In the genomic region with DNA sequence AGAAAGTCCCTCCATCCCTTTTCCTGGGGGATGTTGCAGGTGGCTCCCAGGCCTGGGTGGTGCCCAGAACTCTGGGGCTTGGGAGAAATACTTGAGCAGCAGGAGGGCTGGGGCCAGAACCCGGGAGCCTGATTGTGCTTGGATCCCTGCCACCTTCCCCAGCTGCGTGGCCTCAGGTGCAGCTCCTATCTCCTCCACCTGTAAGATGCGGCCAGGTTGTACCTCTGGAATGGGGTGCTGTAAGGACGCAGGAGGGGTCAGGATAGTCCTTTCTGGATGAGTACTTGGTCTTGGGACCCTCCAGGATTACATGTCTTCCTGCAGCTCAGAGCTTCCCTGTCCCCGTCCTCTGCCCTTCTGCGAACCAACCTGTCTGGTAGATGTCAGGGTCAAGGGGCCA, we compare ENCODE assay signal across 10 mouse cellular contexts. TPM values are rescaled to one million over a fixed set of nuclear protein-coding genes. Genes with fewer than 3 reads are reported as not detected.
DNase-seq lines count a peak whose midpoint lies in the region; ATAC-seq and TF ChIP-seq lines count a peak whose summit lies in the region.
"Had no signal": no experiment of that assay in that cellular context is flagged by ENCODE, and none has a peak within 500 bp of the region (broad histone marks: within the 10 kb centered on the region; RNA-seq: fewer than 3 reads in every experiment).

No protein-coding gene starts in this region.

- peak overlapping the region; percentile 83 for H3K4me2 ChIP-seq in forebrain, embryonic 13.5 days
- no peak overlapping the region for H3K4me2 ChIP-seq in forebrain, embryonic 11.5 days (ENCODE audit: low read depth, low read length, severe bottlenecking)
- H3K4me2 ChIP-seq in kidney, embryonic 15.5 days: peak overlapping the region; percentile 73
- peak overlapping the region; percentile 78 for H3K4me2 ChIP-seq in heart, embryonic 16.5 days (ENCODE audit: low read depth, low read length)
- H3K4me2 ChIP-seq in midbrain, embryonic 15.5 days: peak overlapping the region; percentile 80; the same call in 1 of the 2 replicates

- no peaks in the 10 kb centered on the region for H3K27me3 ChIP-seq in forebrain, embryonic 13.5 days
- H3K27me3 ChIP-seq in forebrain, embryonic 11.5 days (ENCODE audit: control insufficient read depth, insufficient read depth, low read length): no peaks in the 10 kb centered on the region
- no peaks in the 10 kb centered on the region for H3K27me3 ChIP-seq in kidney, embryonic 15.5 days
- H3K27me3 ChIP-seq in heart, embryonic 16.5 days (ENCODE audit: control insufficient read depth, insufficient read depth, low read length): no peaks in the 10 kb centered on the region
- no peaks in the 10 kb centered on the region for H3K27me3 ChIP-seq in midbrain, embryonic 15.5 days (replicated peaks)
- H3K27me3 ChIP-seq: embryonic facial prominence, embryonic 15.5 days; Patski had no signal

- no peak for ATAC-seq in forebrain, embryonic 13.5 days
- no peak for ATAC-seq in forebrain, embryonic 11.5 days (replicated peaks; ENCODE audit: low FRiP score)
- ATAC-seq in kidney, embryonic 15.5 days (replicated peaks; ENCODE audit: low FRiP score): no peak
- no peak for ATAC-seq in heart, embryonic 16.5 days (replicated peaks; ENCODE audit: extremely low read depth, insufficient read depth, low FRiP score)
- no peak for ATAC-seq in midbrain, embryonic 15.5 days (replicated peaks)
- ATAC-seq: Patski had no signal

- H3K9me3 ChIP-seq in forebrain, embryonic 13.5 days (replicated peaks): no peaks in the 10 kb centered on the region
- H3K9me3 ChIP-seq in forebrain, embryonic 11.5 days (ENCODE audit: control insufficient read depth, low read length): no peaks in the 10 kb centered on the region
- no peaks in the 10 kb centered on the region for H3K9me3 ChIP-seq in kidney, embryonic 15.5 days (replicated peaks)
- H3K9me3 ChIP-seq in heart, embryonic 16.5 days (replicated peaks; ENCODE audit: control insufficient read depth, low read length): no peaks in the 10 kb centered on the region
- H3K9me3 ChIP-seq in midbrain, embryonic 15.5 days: no peaks in the 10 kb centered on the region
- H3K9me3 ChIP-seq: embryonic facial prominence, embryonic 15.5 days had no signal

- peak overlapping the region; percentile 98; the same call in 1 of the 2 replicates for H3K4me3 ChIP-seq in forebrain, embryonic 13.5 days
- H3K4me3 ChIP-seq in forebrain, embryonic 11.5 days (ENCODE audit: low read depth, low read length): no peak overlapping the region
- peak overlapping the region; percentile 95 for H3K4me3 ChIP-seq in kidney, embryonic 15.5 days (replicated peaks)
- peak overlapping the region; percentile 92 for H3K4me3 ChIP-seq in heart, embryonic 16.5 days (ENCODE audit: low read length)
- no peak overlapping the region for H3K4me3 ChIP-seq in midbrain, embryonic 15.5 days
- H3K4me3 ChIP-seq in layer of hippocampus, adult 2 months: no peak overlapping the region

- 72% methylated on average over 6 of the region's 6 CpGs for WGBS in forebrain, embryonic 13.5 days
- 80% methylated on average over 6 of the region's 6 CpGs for WGBS in forebrain, embryonic 11.5 days
- WGBS in kidney, embryonic 15.5 days: 66% methylated on average over 6 of the region's 6 CpGs
- 65% methylated on average over 6 of the region's 6 CpGs for WGBS in heart, embryonic 16.5 days
- 71% methylated on average over 6 of the region's 6 CpGs for WGBS in midbrain, embryonic 15.5 days

- H3K9ac ChIP-seq in forebrain, embryonic 13.5 days: peak overlapping the region; percentile 96
- no peak overlapping the region; the same call in 1 of the 2 replicates for H3K9ac ChIP-seq in forebrain, embryonic 11.5 days (ENCODE audit: low read length)
- H3K9ac ChIP-seq in kidney, embryonic 15.5 days: no peak overlapping the region
- peak overlapping the region; percentile 99 for H3K9ac ChIP-seq in heart, embryonic 16.5 days (ENCODE audit: low read length)
- H3K9ac ChIP-seq in midbrain, embryonic 15.5 days: no peak overlapping the region
- H3K9ac ChIP-seq: embryonic facial prominence, embryonic 15.5 days had no signal

- TF ChIP-seq CTCF in layer of hippocampus, adult 2 months (conservative IDR thresholded peaks at IDR 0.05): no peak

- peaks cover 60% of the 10 kb centered on the region for H3K4me1 ChIP-seq in forebrain, embryonic 13.5 days
- H3K4me1 ChIP-seq in forebrain, embryonic 11.5 days (replicated peaks; ENCODE audit: control insufficient read depth, insufficient read depth, low read length): peaks cover 25% of the 10 kb centered on the region
- peaks cover 67% of the 10 kb centered on the region for H3K4me1 ChIP-seq in kidney, embryonic 15.5 days
- H3K4me1 ChIP-seq in heart, embryonic 16.5 days (ENCODE audit: control insufficient read depth, insufficient read depth, low read length): peaks cover 65% of the 10 kb centered on the region
- H3K4me1 ChIP-seq in midbrain, embryonic 15.5 days: peaks cover 44% of the 10 kb centered on the region

- no peak overlapping the region for H3K27ac ChIP-seq in forebrain, embryonic 13.5 days
- H3K27ac ChIP-seq in forebrain, embryonic 11.5 days (ENCODE audit: low read depth, low read length): no peak overlapping the region
- 0 out of 2 replicates have a peak overlapping the region, but pooled peaks have one; percentile 97 for H3K27ac ChIP-seq in kidney, embryonic 15.5 days
- H3K27ac ChIP-seq in heart, embryonic 16.5 days (ENCODE audit: low read length): peak overlapping the region; percentile 98; the same call in 1 of the 2 replicates
- no peak overlapping the region for H3K27ac ChIP-seq in midbrain, embryonic 15.5 days
- no peak overlapping the region for H3K27ac ChIP-seq in layer of hippocampus, adult 2 months

- H3K36me3 ChIP-seq in forebrain, embryonic 13.5 days (ENCODE audit: poor library complexity, severe bottlenecking): peaks cover 34% of the 10 kb centered on the region
- no peaks in the 10 kb centered on the region; the same call in 1 of the 2 replicates for H3K36me3 ChIP-seq in forebrain, embryonic 11.5 days (ENCODE audit: control insufficient read depth, insufficient read depth, low read length)
- peaks cover 40% of the 10 kb centered on the region for H3K36me3 ChIP-seq in kidney, embryonic 15.5 days
- no peaks in the 10 kb centered on the region for H3K36me3 ChIP-seq in heart, embryonic 16.5 days (ENCODE audit: control insufficient read depth, insufficient read depth)
- H3K36me3 ChIP-seq in midbrain, embryonic 15.5 days (replicated peaks): no peaks in the 10 kb centered on the region

- DNase-seq in forebrain, embryonic 11.5 days (ENCODE audit: low spot score): no peak
- DNase-seq in kidney, postnatal 36 days: no peak
- no peak for DNase-seq in adrenal gland, postnatal 36 days
- no peak for DNase-seq in layer of hippocampus, adult 2 months (ENCODE audit: low spot score in 2 of 2)

RNA-seq across cellular contexts. Expression of gene Bri3, which starts 15.0 kb away (rescaled TPM):
- polyA plus RNA-seq in forebrain, embryonic 13.5 days (2015; fragmentation: Nextera tagmentation; extraction: Ambion mirVana): 117 and 128 TPM in 2 replicates
- polyA plus RNA-seq in forebrain, embryonic 11.5 days (2014; fragmentation: Nextera tagmentation; extraction: Ambion mirVana): 128 and 136 TPM in 2 replicates
- polyA plus RNA-seq in kidney, embryonic 15.5 days (2015; fragmentation: Nextera tagmentation; extraction: Ambion mirVana): 123 and 129 TPM in 2 replicates
- polyA plus RNA-seq in heart, embryonic 16.5 days (2015; fragmentation: Nextera tagmentation; extraction: Ambion mirVana): 144 and 169 TPM in 2 replicates
- 108 and 113 TPM in 2 replicates for polyA plus RNA-seq in midbrain, embryonic 15.5 days (2015; fragmentation: Nextera tagmentation; extraction: Ambion mirVana)
- total RNA-seq in adrenal gland, postnatal 36 days (2021): 100 to 1,000 TPM; 115 to 151 TPM
- 10 to 100 TPM; 64.7 to 65.3 TPM for total RNA-seq in layer of hippocampus, adult 2 months (2021)

RNA-seq across cellular contexts. Expression of gene Tecpr1, which starts 35.8 kb away (rescaled TPM):
- polyA plus RNA-seq in forebrain, embryonic 13.5 days (2015; fragmentation: Nextera tagmentation; extraction: Ambion mirVana): 37.9 and 39.7 TPM in 2 replicates
- polyA plus RNA-seq in forebrain, embryonic 11.5 days (2014; fragmentation: Nextera tagmentation; extraction: Ambion mirVana): 17.5 and 20.1 TPM in 2 replicates
- polyA plus RNA-seq in kidney, embryonic 15.5 days (2015; fragmentation: Nextera tagmentation; extraction: Ambion mirVana): 22.4 and 23.6 TPM in 2 replicates
- 18.3 and 19.7 TPM in 2 replicates for polyA plus RNA-seq in heart, embryonic 16.5 days (2015; fragmentation: Nextera tagmentation; extraction: Ambion mirVana)
- 53.6 and 56.0 TPM in 2 replicates for polyA plus RNA-seq in midbrain, embryonic 15.5 days (2015; fragmentation: Nextera tagmentation; extraction: Ambion mirVana)
- 100 to 1,000 TPM in 1 of 2 experiments, 10 to 100 TPM in 1; 92.8 to 111 TPM for total RNA-seq in adrenal gland, postnatal 36 days (2021)
- 100 to 1,000 TPM; 107 to 115 TPM for total RNA-seq in layer of hippocampus, adult 2 months (2021)

Comparison
In these comparisons a context has a peak if more than half of its experiments do, and no peak if none do; other contexts are left out.
1. H3K4me3 ChIP-seq: peak in forebrain, embryonic 13.5 days (single experiment), kidney, embryonic 15.5 days (single experiment) and heart, embryonic 16.5 days (single experiment); none in forebrain, embryonic 11.5 days (single experiment), midbrain, embryonic 15.5 days (single experiment) and layer of hippocampus, adult 2 months (single experiment).
2. H3K9ac ChIP-seq: peak in forebrain, embryonic 13.5 days (single experiment) and heart, embryonic 16.5 days (single experiment); none in forebrain, embryonic 11.5 days (single experiment), kidney, embryonic 15.5 days (single experiment) and midbrain, embryonic 15.5 days (single experiment).
3. H3K27ac ChIP-seq: peak in kidney, embryonic 15.5 days (single experiment) and heart, embryonic 16.5 days (single experiment); none in forebrain, embryonic 13.5 days (single experiment), forebrain, embryonic 11.5 days (single experiment), midbrain, embryonic 15.5 days (single experiment) and layer of hippocampus, adult 2 months (single experiment).